Mouse (Mus musculus): ENCODE data around the gene Smox. TPM values are rescaled to one million over a fixed set of nuclear protein-coding genes. Genes with fewer than 3 reads are reported as not detected.
A peak's percentile ranks its signal among the peaks of the same experiment; 100 is the strongest.

Smox gene
- total RNA-seq, 2 experiments from 2014 or later: 75.6 to 87.3 TPM

GRCm38 (mm10) chr2:131552736-131553400 is 61.6 kb downstream of the Smox start:
- DNase-seq: no peak

- no peak for DNase-seq
Measured at GRCm38 (mm10) chr2:131557896-131558295, 66.6 kb downstream of the Smox start.

- DNase-seq: no peak
Measured at GRCm38 (mm10) chr2:131560205-131560919, 69.1 kb downstream of the Smox start.

GRCm38 (mm10) chr2:131561344-131561870 is 70.1 kb downstream of the Smox start:
- peak in 1 of 2 experiments; percentile 25 for DNase-seq

GRCm38 (mm10) chr2:131561891-131562585 is 70.7 kb downstream of the Smox start, which contains the start of gene Adra1d:
TSS of gene Adra1d (minus strand) at chr2:131562283.
- DNase-seq: no peak

- peak; percentile 74 for DNase-seq
Measured at GRCm38 (mm10) chr2:131562586-131563122, 71.4 kb downstream of the Smox start.

Other genes with a start within 250 kb of the Smox start
- 10 to 100 TPM; 54.5 to 59.4 TPM for gene Pank2, start 229.0 kb upstream of the Smox start, total RNA-seq (2021)
- gene Rnf24, start 138.6 kb upstream of the Smox start, total RNA-seq (2021): 10 to 100 TPM; 28.3 to 29.5 TPM
- gene Adra1d, start 70.8 kb downstream of the Smox start, total RNA-seq (2021): 100 to 1,000 TPM in 1 of 2 experiments, 10 to 100 TPM in 1; 92.5 to 100 TPM